Mouse (Mus musculus) bone marrow, adult 2 months (tissue): Measurements from ENCODE around the gene Zfp986. TPM values are rescaled to one million over a fixed set of nuclear protein-coding genes. Genes with fewer than 3 reads are reported as not detected.
"Not testable (repeated sequence)": the region's sequence is repeated elsewhere in the genome, so short reads cannot be mapped to it uniquely, and the experiment has no call there.

Source experiments
- H3K27ac ChIP-seq: fragments of 200-500 bp; 2 replicates; pipeline ENCODE4 v1.5.1; 2012; ENCODE audit warnings: low read depth, mild to moderate bottlenecking, control low read depth, inconsistent platforms, low read length; ENCODE audit not compliant: control insufficient read depth, poor library complexity, insufficient read depth
- H3K4me1 ChIP-seq: fragments of 200-500 bp; 2 replicates; pipeline ENCODE4 v1.6.1; 2011; ENCODE audit warnings: low read length; ENCODE audit not compliant: control insufficient read depth, insufficient read depth
- H3K4me3 ChIP-seq: fragments of 200-500 bp; replicated peaks from 2 replicates; pipeline ENCODE3; 2011; ENCODE audit warnings: mild to moderate bottlenecking, low read depth, low read length, control low read depth; ENCODE audit not compliant: control insufficient read depth
- WGBS: fragments of 180-500 bp; shearing (Covaris S2); methylation state at CpG from one replicate; pipeline ENCODE4 v1.1.7; 2018; 5-methylcytosine and 5-hydroxymethylcytosine counted together
- polyA plus RNA-seq: library from polyadenylated mRNA; stranded (reverse); fragments of >200 nt; gene quantifications from 2 replicates; pipeline ENCODE4 v1.2.4, GENCODE M21; 2011; ENCODE audit warnings: low replicate concordance; ENCODE audit not compliant: missing spikeins, insufficient read depth, insufficient read length

Gene Zfp986
- polyA plus RNA-seq: 7.7 TPM in 1 of 2 replicates, not detected in the other

- H3K27ac ChIP-seq, H3K4me3 ChIP-seq, H3K4me1 ChIP-seq: not testable (repeated sequence)
- 67% methylated on average over 3 of the region's 3 CpGs for WGBS
Measured at GRCm38 (mm10) chr4:145868494-145868893, at the start of gene Zfp986. Gene Zfp986 (plus strand): TSS chr4:145868794.

GRCm38 (mm10) chr4:145819946-145820345, 48.6 kb upstream of the Zfp986 start:
- not testable (repeated sequence) for H3K4me3 ChIP-seq, H3K4me1 ChIP-seq, H3K27ac ChIP-seq
- WGBS: no CpG with 5 or more reads among the region's 2 CpGs

- not testable (repeated sequence) for H3K4me1 ChIP-seq, H3K27ac ChIP-seq, H3K4me3 ChIP-seq
- WGBS: 71% methylated on average over 3 of the region's 8 CpGs
Measured at GRCm38 (mm10) chr4:145825606-145826005, 43.0 kb upstream of the Zfp986 start.

GRCm38 (mm10) chr4:145831328-145832062, 37.1 kb upstream of the Zfp986 start:
- WGBS: 87% methylated on average over 1 of the region's 14 CpGs
- not testable (repeated sequence) for H3K4me1 ChIP-seq, H3K4me3 ChIP-seq, H3K27ac ChIP-seq

GRCm38 (mm10) chr4:145836300-145836862, 32.2 kb upstream of the Zfp986 start:
- H3K27ac ChIP-seq, H3K4me3 ChIP-seq, H3K4me1 ChIP-seq: not testable (repeated sequence)
- WGBS: 83% methylated on average over 8 of the region's 18 CpGs

- H3K4me1 ChIP-seq, H3K4me3 ChIP-seq, H3K27ac ChIP-seq: not testable (repeated sequence)
- WGBS: 68% methylated on average over 52 of the region's 75 CpGs
Measured at GRCm38 (mm10) chr4:145836863-145837440, 31.6 kb upstream of the Zfp986 start.

GRCm38 (mm10) chr4:145846793-145847192, 21.8 kb upstream of the Zfp986 start:
- not testable (repeated sequence) for H3K27ac ChIP-seq, H3K4me3 ChIP-seq, H3K4me1 ChIP-seq

- not testable (repeated sequence) for H3K27ac ChIP-seq, H3K4me1 ChIP-seq, H3K4me3 ChIP-seq
- 64% methylated on average over 4 of the region's 4 CpGs for WGBS
Measured at GRCm38 (mm10) chr4:145848183-145848890, 20.3 kb upstream of the Zfp986 start.

- 58% methylated on average over 3 of the region's 3 CpGs for WGBS
- H3K27ac ChIP-seq, H3K4me3 ChIP-seq, H3K4me1 ChIP-seq: not testable (repeated sequence)
Measured at GRCm38 (mm10) chr4:145848891-145849214, 19.7 kb upstream of the Zfp986 start.

- not testable (repeated sequence) for H3K27ac ChIP-seq, H3K4me3 ChIP-seq, H3K4me1 ChIP-seq
- 53% methylated on average over 8 of the region's 9 CpGs for WGBS
Measured at GRCm38 (mm10) chr4:145851421-145851820, 17.2 kb upstream of the Zfp986 start.

GRCm38 (mm10) chr4:145863872-145864271, 4.7 kb upstream of the Zfp986 start:
- not testable (repeated sequence) for H3K4me1 ChIP-seq, H3K27ac ChIP-seq, H3K4me3 ChIP-seq
- WGBS: 79% methylated on average over 6 of the region's 8 CpGs
